Mouse (Mus musculus) frontal cortex, postnatal 10 days (tissue): ENCODE results near the gene Tpgs1.
"Not testable (repeated sequence)": the region's sequence is repeated elsewhere in the genome, so short reads cannot be mapped to it uniquely, and the experiment has no call there.

ENCODE experiments used
- DNase-seq, 2 experiments: peaks; one replicate each; pipeline ENCODE4 v3.0.0; 2022; ENCODE audit warnings: low spot score in 2 of 2, mixed read lengths in 1 of 2

Gene Tpgs1

DNA sequence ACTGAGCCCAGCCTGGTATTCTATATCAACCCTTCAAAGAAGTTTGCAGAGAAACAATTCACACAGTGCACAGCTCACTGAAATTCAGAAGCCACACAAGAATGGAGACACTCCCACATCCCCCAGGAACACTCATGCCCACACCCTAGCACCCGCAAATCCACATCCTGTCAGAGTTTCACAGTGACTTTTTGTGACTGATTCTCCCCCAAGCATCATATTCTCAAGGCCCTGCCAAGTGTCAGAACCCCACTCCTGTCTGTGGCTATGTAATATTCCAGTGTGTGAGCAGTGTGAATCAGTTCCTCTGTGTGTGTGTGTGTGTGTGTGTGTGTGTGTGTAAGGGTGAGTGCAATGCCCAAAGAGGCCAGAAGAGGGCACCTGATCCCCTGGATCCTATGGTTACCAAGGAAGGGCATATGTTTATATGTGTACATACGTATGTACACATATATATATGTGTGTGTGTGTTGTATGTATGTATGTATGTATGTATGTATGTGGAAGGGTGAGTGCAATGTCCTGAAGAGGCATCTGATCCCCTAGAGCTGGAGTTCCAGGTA is 22.9 kb downstream of the Tpgs1 start:
- DNase-seq, result no peak

DNA sequence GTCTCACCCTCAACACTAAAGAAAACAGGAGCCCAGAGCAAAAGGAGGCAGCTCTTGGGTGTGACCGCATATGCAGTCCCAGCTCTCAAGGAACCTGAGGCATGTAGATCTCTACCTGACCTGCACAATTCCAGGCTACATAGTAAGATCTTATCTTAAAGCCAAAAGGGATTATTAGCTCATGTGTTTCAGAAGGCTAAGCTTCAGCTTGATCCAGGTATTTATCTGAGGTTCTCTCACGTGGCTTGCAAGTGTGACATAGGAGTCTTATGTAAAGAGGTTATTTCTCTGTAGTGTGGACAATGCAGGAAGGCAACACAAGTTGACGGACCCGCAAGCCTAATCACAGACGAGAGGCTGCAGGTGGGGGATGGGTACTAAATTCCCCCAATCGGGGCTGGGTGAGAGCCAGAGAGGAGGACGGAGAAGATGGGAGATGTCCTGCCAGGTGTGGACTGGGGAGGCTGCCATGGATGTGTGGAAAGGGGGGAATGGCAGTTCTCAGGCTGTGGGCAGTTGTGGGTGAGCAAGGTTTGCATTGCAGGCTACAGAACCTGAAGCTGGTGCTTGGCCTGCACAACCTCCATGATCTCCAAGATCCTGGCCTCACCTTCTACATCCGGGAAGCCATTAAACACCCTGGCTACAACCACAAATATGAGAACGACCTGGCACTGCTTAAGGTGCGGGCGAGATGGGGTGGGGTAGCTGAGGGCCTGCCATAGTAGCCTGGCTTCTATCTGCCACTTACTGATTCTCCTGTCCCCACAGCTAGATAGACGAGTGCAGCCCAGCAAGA is 24.6 kb downstream of the Tpgs1 start:
- no peak for DNase-seq

DNA sequence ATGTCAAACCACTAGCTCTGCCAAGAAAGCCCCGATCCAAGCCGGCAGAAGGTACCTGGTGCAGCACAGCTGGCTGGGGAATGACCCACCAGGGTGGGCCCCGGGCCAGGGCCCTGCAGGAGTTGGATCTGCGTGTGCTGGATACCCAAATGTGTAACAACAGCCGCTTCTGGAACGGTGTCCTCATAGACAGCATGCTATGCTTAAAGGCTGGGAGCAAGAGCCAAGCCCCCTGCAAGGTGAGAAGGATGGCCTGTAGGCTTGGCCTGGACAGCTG is 25.1 kb downstream of the Tpgs1 start:
- DNase-seq, result no peak

DNA sequence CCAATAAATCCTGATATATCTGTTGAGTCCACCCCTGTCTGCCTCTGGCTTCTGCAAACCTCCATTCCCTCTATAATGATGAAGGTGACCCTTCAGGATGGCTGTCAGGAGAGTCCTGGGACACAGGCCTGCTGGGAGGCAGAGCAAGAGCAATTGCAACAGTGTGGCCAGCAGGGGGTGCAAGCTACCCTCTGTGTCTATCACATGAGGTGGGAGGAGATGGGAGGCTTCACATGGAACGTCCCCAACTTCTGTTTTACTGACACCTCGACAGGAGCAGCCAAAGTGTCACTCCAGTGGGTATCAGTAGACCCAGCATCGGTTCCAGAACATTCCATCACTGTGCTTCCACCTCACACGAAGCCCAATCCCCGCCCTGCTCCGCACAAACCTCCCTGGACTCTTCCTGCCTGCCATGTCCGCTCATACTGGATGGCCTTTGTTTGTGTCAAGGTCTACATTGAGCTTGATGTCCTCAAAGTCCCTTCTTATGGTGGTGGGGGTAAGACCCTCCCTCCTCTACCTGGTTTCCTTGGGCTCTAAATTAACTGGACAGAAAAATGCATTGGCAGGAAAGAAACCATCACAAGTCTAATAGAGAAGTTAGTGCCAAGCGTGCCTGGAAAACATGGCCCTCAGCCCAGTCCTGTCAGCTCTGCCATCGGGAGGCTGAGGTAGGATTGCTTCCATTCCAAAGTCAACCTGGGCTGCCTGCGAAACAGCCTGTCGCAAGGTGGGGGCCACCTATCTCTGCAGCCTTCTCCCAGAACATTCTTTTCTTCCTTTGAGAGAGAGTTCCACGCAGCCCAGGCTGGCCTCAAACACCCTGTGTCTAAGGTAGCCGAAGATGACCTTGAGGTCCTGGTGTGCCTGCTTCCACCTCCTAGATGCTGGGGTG is 26.3 kb downstream of the Tpgs1 start:
- peak in 1 of 2 experiments; percentile 70 for DNase-seq

DNA sequence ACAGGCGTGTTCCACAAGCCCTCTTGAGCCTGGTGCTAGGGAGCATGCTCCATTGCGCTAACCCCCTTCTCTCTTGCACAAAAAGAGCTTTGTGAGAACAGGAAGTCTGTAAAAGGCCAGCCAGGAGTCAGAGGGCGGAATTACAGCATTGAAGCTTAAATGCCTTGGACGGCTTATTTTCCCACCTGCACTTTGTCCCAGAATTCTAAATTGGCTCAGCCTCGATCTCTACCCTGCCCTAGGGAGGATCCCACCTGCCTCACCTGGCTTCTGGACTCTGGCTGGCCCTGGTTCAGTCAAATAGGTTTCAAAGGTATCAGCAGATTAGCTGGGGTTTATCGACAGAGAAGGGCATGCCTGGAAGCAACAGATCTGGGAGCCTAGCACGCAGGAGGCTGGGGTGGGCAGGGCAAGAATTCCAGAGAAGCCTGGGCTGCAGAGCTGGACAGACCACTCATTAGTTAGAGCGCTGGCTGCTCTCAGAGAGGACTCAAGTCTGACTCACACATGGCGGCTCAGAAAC is 27.0 kb downstream of the Tpgs1 start:
- DNase-seq, result no peak

DNA sequence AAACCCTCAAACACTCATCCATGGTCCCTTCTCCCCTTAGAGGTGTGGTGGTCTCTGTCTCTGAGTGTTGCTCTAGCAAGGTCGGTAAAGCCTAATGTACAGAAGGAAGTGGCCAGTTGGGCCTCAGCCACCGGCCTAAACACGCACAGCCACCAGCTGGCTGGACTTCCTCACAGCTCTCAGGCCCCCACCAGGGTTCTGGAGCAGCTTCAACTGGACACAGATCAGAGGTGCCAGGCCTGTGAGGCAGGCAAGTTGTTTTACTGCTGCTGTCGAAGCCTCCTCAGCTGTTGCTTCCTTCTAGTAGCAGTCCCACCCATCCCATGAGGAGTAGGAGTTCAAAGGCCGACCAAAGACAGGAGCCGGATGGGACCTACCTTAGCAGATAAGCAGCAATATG is 28.7 kb downstream of the Tpgs1 start:
- DNase-seq, result no peak

DNA sequence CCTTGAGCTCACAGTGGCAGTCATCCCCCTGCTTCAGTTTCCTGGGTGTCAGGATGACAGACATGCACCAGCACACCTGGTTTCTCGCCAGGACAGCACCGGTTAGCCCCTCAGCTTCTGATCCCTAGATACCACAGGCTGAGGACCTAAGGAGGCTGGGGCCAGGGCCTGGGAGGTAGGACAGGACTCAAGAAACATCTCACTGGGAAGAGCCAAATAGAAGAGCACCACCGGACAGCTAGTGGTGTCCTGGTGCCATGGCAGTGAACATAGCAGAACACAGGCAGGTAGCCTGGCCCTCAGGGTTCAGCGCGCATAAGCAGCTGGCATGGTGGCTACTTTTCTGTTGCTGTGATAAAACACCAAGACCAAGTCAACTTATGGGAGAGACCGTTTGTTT is 29.3 kb downstream of the Tpgs1 start:
- no peak for DNase-seq

DNA sequence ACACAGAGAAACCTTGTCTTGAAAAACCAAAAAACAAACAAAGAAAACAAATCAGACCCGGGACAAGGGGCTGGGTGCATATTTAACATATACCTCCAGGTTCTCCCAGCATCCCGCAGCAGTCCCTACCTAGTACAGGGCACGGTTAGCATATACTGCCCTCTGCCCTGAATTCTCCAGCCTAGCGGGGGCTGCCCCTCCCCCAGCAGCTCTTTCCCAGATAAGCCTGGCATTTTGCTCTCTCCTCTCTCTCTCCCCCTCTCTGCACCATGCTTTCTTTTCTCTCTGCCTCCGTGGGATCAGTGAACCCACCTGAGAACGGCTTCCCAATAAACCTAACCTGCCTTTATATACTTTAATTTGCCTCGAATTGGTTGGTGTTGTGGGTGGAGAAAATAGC is 31.5 kb downstream of the Tpgs1 start:
- DNase-seq, result no peak

DNA sequence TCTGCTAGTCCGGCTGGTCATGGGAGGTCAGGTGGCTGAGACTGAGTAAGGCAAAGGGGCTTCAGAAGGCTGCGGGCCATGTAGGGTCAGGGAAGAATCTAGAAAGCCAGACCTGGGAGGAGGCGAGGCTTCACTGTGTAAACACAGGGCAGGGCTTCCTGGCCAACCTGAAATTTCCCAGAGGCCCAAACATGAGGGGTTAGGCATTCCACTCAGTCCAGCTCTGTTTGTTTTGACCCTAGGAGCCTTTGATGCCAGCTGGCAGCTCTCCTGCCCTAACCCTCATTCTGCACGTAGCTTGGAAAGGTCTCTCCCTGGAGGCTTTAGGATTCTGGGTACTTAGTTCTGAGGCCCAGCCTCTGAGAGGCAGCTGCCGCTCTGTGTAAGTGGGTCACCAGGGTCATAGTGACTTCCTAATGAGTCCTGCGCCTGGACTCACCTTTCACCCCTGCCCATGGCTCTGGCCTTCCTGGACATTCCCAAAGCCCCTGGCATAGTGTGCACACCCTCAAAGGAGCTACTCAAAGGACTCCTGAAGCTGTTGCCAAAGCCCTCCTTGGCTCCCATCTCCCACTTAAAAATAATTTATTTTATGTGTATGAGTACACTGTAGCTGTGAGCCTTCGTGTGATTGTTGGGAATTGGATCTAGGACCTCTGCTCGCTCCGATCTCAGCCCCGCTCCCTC is 32.4 kb downstream of the Tpgs1 start:
- DNase-seq, result no peak

DNA sequence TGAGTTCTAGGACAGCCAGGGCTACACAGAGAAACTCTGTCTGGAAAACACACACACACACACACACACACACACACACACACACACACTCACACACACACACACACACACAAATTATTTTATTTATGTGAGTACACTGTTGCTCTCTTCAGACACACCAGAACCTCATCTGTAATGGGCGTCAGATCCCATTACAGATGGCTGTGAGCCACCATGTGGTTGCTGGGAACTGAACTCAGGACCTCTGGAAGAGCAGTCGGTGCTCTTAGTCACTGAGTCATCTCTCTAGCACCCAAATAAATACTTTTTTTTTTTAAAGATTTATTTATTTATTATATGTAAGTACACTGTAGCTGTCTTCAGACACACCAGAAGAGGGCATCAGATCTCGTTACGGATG is 33.8 kb downstream of the Tpgs1 start:
- DNase-seq, result not testable (repeated sequence)

DNA sequence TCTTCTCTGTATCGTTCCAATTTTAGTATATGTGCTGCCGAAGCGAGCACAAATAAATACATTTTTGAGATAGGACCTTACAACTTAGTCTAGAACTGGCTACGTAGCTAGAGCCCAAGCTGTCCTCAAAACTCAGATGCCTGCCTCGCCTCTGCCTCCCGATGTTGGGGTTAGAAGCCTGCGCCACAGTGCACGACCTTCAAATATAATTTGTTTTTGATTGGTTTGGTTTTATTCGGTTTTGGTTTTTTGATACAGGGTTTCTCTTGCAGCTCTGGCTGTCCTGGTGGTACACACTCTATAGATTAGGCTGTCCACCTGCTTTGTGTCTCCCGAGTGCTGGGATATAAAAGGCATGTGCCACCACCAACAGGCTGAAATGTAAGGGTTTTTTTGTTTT is 34.4 kb downstream of the Tpgs1 start:
- no peak for DNase-seq

DNA sequence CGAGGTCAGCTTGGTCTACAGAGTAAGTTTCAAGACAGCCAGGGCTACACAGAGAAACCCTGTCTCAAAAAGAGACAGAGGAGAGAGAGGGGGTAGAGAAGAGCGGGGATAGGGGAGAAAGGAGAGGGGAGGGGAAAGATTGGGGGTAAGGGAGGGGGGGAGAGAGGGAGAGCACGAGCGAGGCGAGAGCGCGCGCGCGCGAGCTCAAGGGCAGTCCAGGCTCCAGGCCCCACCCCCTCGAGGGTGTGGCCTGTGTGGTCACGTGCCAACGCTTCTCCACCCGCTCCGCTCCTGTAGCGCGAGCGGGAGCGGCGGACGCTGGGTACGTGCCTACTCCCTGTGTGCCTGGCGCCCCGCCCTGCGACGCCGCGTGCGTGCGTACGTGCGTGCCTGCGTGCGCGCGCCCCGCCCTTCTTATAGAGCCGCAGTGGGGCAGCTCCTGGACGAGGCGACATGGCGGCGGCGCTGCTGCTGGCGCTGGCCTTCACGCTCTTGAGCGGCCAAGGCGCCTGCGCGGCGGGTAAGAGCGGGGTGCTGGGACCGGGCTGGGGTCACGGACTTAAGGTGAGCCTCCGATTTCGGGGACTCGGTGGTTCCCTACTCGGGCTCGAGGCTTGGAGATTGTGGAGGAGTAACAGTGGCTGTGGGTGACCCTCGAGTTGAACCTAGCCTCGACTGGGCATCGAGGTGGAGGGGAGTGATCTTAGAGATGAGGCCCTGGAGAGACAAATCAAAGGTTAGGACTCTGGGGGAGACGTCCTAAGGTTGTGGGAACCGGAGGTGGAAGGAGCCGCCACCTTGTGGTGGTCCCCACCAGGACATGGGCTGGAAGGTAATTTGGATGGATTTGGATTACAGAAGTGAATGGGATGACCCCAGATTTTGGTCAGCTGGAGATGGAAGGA is 35.1 kb downstream of the Tpgs1 start, which contains the start of gene Bsg:
Bsg (plus strand) TSS at position 427 of the 905 bp plus-strand sequence.
- peak; percentile 99 for DNase-seq

DNA sequence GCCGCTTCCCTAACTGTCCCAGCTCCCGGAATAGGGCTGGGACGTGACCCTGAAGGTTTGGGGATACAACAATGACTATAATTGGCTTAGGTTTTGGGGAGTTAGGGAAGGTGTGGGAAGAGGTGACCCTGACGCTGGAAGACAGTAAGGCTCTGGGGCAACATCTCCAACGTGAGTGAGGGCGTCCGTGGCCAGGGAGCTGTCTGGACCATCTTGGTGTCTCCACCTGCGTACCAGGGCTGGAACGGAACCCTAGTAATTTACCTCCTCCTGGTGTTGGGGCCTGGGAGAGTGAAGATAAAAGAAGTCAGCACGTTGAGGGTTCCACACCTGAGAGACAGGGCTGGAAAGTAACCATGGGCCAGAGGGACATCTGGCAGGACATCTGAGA is 35.8 kb downstream of the Tpgs1 start:
- DNase-seq, result no peak

DNA sequence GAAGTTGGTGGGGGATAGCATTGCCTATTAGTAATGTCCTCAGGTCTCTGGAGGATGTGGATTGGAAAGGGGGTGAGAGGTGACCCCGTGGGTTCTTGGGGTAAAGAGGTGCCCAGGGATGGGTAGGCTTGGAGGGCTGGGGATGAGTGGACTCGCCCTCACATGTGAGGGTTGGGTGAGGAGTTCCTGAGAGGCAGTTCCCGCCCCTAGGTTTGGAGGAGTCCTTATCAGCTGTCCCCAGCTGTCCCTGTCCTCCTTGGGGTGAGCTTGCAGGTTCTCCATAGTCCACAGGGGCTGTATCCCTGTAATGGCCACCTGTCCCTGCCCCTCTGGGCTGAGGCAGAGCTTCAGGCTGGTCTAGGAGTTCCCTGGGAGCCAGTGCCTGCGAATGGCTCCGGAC is 36.8 kb downstream of the Tpgs1 start:
- DNase-seq, result no peak

DNA sequence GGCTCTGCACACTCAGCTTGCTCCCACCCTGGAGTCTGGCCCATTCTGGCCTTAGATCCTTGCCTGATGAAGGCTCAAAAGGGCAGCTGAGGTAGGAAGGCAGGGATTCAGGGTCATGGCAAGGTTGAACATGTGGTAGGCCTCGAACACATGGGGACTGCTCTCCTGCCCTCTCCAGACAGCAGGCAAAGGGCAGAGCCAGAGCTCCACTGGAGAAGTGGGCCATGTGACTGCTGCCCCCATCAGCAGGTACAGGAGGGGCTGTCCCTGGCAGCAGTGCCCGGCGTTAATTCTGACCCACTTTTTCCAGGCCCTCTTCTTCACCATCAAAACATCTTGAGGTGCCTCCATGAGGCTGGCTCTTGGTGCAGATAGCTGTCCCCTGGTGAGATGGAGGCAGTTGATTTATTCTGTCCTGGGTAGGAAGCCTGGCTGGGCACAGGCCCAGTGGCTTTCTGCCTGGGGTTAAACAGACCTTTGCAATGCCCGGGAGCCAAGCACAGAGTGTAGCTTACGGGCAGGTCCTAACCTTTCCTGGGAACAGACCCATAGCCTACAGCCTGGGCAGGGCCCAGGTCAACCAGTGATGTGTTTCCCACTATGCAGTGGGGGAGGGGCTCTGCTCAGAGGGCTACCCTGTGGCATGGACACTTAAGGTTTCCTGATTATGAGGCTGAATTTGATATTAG is 37.4 kb downstream of the Tpgs1 start:
- DNase-seq, result no peak

DNA sequence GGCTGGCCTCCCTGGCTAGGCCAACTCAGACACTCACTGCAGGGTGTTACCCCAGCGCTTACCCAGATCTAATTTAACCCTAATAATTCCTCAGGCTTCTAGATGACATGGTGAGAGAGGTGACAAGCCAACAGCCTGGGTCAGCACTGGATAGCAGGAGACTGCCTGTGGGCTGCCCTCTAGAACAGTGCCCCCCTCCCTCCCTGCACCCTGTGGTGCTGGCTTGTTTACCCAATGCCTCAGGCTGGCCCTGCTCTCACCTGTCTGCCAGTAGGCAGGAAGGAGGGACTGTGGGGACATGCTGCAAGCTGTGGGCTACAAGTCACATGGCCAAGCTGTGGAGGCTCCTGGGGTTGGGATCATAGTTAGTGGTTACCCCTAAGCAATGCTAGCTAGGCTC is 38.0 kb downstream of the Tpgs1 start:
- DNase-seq, result no peak

DNA sequence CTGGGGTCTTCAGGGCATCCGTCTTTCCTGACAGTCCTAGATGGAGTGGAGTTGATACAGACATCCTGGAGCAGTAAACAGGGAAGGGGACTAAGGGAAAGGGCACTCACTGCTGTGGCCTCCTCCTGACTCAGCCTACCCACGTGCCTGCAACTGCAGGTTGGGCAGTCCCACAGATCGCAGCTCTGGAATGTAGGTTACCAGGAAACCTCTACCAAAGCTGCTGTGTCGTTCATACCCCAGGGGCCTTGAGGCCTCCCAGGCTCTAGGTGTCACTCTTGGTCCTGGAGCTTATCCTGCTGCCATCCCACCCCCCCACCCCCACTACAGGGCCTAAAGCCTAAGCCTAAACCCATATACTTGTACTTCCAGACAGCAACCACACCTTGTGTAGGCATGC is 38.6 kb downstream of the Tpgs1 start:
- no peak for DNase-seq

DNA sequence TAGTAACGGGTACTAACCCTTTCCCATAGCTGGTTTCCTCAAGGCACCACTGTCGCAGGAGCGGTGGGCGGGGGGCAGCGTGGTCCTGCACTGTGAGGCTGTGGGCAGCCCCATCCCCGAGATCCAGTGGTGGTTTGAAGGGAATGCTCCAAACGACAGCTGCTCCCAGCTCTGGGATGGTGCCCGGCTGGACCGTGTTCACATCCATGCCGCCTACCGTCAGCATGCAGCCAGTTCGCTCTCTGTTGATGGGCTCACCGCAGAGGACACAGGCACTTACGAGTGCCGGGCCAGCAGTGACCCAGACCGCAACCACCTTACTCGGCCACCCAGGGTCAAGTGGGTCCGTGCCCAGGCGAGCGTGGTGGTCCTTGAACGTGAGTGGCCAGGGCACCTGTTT is 39.5 kb downstream of the Tpgs1 start:
- no peak for DNase-seq

DNA sequence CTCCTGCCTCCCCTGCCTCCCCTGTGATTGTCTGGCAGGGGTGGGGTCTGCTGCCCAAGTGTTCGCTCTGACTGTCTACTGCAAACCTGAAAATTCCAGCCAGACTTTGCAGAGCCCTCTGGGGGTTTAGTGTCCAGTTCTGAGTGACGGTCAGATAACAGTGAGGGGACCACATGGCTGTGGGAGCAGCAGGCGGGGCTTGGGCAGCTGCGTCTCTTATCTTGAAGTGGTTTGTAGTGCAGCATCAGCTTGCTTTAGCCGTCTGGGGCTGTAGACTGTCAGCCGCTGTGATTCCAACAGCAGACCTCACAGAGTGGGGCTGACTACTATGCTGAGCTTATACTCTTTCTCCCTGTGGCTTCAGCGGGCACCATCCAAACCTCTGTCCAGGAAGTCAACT is 40.1 kb downstream of the Tpgs1 start:
- DNase-seq, result no peak

DNA sequence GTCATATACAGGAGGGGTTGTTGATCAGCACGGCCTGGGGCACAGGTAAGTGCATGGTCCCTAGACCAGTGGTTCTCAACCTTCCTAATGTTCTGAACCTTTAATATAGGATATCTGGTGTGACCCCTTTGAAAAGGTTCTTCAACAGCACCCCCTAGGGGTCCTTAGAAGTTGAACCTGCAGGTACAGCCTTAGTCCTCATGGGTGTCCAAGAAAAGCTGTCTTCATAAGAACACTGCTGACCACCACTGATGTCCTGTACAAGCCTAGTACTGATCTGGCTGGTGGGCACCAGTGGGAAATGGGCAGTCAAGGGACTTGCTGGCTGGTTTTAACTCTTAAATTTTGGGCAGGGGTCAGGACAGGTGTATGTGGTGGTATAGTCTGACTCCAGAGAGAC is 42.9 kb downstream of the Tpgs1 start:
- no peak for DNase-seq
